Mouse (Mus musculus): Measurements from ENCODE around the gene Tbc1d14. TPM values are rescaled to one million over a fixed set of nuclear protein-coding genes. Genes with fewer than 3 reads are reported as not detected.

The Tbc1d14 gene
- polyA plus RNA-seq, 1 experiment from 2014 or later, result 59.7 TPM

DNA sequence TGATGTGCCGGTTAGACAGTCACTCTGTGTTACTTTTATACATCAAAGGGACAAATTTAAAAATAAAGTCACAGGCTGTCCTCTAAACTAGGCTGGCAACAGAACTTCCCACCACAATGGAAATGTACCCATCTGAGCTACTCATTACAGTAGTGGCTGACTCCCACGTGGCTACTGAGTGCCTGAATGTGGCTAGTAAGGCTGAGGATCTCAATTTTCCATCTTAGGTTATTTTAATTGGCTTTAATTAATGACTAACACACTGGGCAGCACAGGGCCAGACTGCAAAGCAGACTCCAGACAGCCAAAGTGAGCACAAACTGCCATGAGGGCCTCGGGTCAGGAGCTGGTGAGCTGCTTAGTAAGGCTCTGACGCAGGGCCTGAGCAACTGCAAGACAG is 31.6 kb downstream of the Tbc1d14 start:
- Histone ChIP-seq H3K27me3 (no peaks in the 10 kb centered on the region), H3K4me3 (replicated peaks) (no peak overlapping the region), H3K27ac (no peak overlapping the region), H3K4me1 (replicated peaks) (peaks cover 10% of the 10 kb centered on the region; the same call in 1 of the 2 replicates), H3K9me3 (no peaks in the 10 kb centered on the region), H3K36me3 (no peaks in the 10 kb centered on the region), H3K4me2 (replicated peaks) (no peak overlapping the region), H3K9ac (replicated peaks) (no peak overlapping the region)
- no peak for ATAC-seq
- 91% methylated on average over 4 of the region's 4 CpGs for WGBS

DNA sequence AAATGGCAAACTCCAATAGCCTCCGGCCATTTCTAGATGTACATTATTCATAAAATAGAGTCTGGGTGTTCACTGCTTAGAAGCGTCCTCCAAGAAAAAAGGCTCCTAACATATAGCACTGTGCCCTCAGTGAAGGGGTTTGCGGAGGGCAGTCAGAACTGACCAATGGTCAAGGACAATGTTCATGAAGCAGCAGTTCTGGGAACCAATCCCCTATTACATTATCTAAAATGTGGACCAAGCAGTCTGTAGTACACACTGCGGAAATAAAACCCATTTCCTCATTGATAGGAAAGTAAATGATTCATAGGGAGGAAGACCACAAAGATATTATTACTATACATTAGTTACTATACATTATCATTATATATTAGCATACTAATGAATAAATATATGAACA is 32.6 kb downstream of the Tbc1d14 start:
- Histone ChIP-seq H3K27me3 (no peaks in the 10 kb centered on the region), H3K9me3 (no peaks in the 10 kb centered on the region), H3K4me3 (replicated peaks) (no peak overlapping the region), H3K4me1 (replicated peaks) (peaks cover 10% of the 10 kb centered on the region; the same call in 1 of the 2 replicates), H3K4me2 (replicated peaks) (no peak overlapping the region), H3K36me3 (no peaks in the 10 kb centered on the region), H3K9ac (replicated peaks) (no peak overlapping the region), H3K27ac (no peak overlapping the region)
- 93% methylated on average over 4 of the region's 4 CpGs for WGBS
- ATAC-seq, result no peak

DNA sequence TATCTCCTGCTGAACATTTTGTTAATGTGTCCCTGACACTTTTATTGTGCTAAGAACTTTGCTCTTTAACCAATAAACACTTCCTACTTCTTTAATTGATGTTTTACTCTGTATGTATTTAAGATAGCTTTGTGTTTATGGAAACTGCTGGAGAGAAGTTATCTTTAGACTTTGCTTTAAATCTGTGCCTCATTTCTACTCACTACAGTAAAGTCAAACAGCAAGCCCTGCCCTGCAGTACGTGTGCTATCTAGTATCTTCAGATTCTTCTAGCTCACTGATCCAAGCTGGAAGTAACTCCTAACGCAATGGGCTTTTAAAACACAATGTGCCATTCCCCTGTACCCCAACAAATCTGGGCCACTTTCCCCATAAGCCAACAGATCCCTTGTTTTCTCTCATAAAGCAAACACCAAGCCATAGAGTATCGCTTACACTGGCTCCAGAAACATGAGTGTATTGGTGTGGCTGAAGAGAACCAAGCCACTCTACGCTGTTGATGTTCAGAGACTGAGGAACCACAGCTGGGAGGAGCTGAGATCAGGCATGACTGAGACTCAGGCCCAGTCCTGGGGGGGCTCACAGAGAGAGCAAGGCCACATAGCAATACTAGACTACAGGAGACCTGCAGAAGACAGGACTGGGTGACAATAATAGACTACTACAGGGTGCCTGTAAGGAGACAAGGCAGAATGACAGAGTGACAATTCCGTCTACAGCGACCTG is 33.4 kb downstream of the Tbc1d14 start:
- no peak for ATAC-seq
- no peak overlapping the region for H3K27ac ChIP-seq
- no peak overlapping the region for H3K4me3 ChIP-seq (replicated peaks)
- no peaks in the 10 kb centered on the region for H3K27me3 ChIP-seq
- H3K4me1 ChIP-seq (replicated peaks), result peaks cover 10% of the 10 kb centered on the region; the same call in 1 of the 2 replicates
- no peak overlapping the region for H3K9ac ChIP-seq (replicated peaks)
- no peaks in the 10 kb centered on the region for H3K9me3 ChIP-seq
- H3K4me2 ChIP-seq (replicated peaks), result no peak overlapping the region
- H3K36me3 ChIP-seq, result no peaks in the 10 kb centered on the region
- 89% methylated on average over 6 of the region's 6 CpGs for WGBS

DNA sequence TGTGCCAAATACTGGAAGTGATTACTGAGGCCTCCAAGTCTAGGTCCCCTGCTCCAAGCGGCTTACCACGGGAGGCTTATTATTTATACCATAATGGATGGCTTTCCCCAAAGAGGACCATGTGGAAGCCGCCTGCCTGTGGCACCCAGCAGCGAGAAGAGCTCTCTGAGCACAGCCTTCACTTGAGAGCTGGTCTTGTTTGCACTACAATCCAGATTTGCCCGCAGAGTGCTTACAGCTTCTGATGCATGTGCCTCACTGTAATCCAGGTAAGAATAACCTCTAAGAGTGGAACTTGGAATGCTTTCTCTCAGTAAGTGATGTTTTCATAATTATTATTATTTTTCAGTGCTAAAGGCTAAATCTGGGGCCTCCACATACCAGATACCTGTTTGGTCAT is 34.0 kb downstream of the Tbc1d14 start:
- H3K4me3 ChIP-seq (replicated peaks), result no peak overlapping the region
- H3K9me3 ChIP-seq, result no peaks in the 10 kb centered on the region
- H3K27ac ChIP-seq, result no peak overlapping the region
- peaks cover 10% of the 10 kb centered on the region; the same call in 1 of the 2 replicates for H3K4me1 ChIP-seq (replicated peaks)
- ATAC-seq, result no peak
- no peak overlapping the region for H3K4me2 ChIP-seq (replicated peaks)
- H3K27me3 ChIP-seq, result no peaks in the 10 kb centered on the region
- H3K9ac ChIP-seq (replicated peaks), result no peak overlapping the region
- no peaks in the 10 kb centered on the region for H3K36me3 ChIP-seq
- 78% methylated on average over 5 of the region's 5 CpGs for WGBS

DNA sequence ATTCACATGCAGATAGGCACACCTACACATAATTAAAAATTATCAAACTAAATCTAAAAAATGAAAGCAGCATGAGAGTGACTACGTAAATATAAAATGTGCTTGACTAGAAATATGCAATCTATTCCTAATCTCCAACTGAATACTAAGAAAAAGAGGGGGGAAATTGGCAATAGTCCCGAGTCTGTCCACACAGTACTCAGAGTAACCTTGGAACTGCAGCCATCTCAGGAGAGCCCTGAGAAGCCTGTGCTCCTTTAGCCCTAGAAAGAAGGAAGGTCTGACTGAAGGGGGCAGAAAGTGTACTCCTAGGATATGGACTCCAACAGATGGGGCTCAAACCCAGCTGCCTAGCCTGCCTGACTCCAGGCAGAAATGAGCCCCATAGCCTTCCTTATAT is 34.5 kb downstream of the Tbc1d14 start:
- H3K27ac ChIP-seq, result no peak overlapping the region
- H3K27me3 ChIP-seq, result no peaks in the 10 kb centered on the region
- H3K4me1 ChIP-seq (replicated peaks), result peaks cover 10% of the 10 kb centered on the region; the same call in 1 of the 2 replicates
- no peak overlapping the region for H3K9ac ChIP-seq (replicated peaks)
- WGBS, result 91% methylated on average over 2 of the region's 2 CpGs
- H3K4me2 ChIP-seq (replicated peaks), result no peak overlapping the region
- no peaks in the 10 kb centered on the region for H3K9me3 ChIP-seq
- ATAC-seq, result no peak
- H3K4me3 ChIP-seq (replicated peaks), result no peak overlapping the region
- no peaks in the 10 kb centered on the region for H3K36me3 ChIP-seq

DNA sequence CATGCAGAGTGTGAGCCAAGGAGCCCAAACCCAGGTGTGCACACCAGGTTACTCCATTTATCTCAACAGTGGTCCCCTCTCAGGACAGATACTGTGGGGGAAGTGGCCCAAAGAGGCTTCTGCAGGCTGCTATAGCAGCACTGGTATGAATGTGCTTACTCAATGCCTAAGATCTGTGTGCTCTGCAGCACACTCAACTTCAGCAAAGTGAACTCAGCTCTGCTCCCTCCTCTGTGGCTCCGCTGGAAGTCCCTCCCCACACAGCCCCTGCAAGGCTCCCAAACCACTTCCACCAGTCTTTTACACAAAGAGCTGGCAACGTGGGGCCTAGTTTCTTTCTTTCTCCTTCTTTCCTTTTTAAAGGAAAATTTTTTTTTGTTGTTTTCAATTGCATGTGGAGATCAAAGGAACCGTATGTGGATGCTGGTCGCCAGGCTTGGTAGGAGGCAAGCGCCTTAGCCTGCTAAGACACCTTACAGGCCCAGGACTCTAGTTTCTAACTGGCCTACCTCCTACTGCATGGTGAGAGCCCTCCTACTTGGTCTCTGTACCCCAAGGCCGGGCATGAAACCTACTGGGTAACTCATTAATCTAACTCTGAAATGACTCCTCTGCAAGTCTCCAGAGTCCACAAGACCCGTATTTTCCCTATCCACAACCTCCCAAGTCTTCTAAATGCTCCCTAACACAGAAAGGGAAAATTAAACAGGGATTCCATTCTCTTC is 35.3 kb downstream of the Tbc1d14 start:
- ATAC-seq, result no peak
- no peak overlapping the region for H3K4me2 ChIP-seq (replicated peaks)
- peaks cover 10% of the 10 kb centered on the region; the same call in 1 of the 2 replicates for H3K4me1 ChIP-seq (replicated peaks)
- 45% methylated on average over 7 of the region's 7 CpGs for WGBS
- no peaks in the 10 kb centered on the region for H3K27me3 ChIP-seq
- no peak overlapping the region for H3K9ac ChIP-seq (replicated peaks)
- no peaks in the 10 kb centered on the region for H3K9me3 ChIP-seq
- no peak overlapping the region for H3K27ac ChIP-seq
- H3K4me3 ChIP-seq (replicated peaks), result no peak overlapping the region
- no peaks in the 10 kb centered on the region for H3K36me3 ChIP-seq

DNA sequence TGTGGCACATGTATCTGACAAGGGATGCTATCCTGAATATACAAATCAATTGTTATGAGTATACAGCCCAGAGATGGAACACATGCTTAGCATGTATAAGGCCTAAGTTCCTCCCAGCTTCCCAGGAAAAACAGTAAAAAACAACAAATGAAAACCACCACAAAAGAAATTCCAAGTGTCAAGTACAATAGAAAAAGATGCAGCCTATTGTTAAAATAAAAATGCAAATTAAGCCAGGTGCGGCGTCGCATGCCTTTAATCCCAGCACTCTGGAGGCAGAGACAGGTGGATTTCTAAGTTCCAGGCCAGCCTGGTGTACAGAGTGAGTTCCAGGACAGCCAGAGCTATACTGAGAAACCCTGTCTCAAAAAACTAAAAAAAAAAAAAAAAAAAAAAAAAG is 36.2 kb downstream of the Tbc1d14 start:
- WGBS, result 64% methylated on average over 3 of the region's 3 CpGs
- H3K4me2 ChIP-seq (replicated peaks), result no peak overlapping the region
- ATAC-seq, result no peak
- peaks cover 10% of the 10 kb centered on the region; the same call in 1 of the 2 replicates for H3K4me1 ChIP-seq (replicated peaks)
- H3K9ac ChIP-seq (replicated peaks), result no peak overlapping the region
- H3K36me3 ChIP-seq, result no peaks in the 10 kb centered on the region
- H3K4me3 ChIP-seq (replicated peaks), result no peak overlapping the region
- no peaks in the 10 kb centered on the region for H3K9me3 ChIP-seq
- H3K27me3 ChIP-seq, result no peaks in the 10 kb centered on the region
- no peak overlapping the region for H3K27ac ChIP-seq

DNA sequence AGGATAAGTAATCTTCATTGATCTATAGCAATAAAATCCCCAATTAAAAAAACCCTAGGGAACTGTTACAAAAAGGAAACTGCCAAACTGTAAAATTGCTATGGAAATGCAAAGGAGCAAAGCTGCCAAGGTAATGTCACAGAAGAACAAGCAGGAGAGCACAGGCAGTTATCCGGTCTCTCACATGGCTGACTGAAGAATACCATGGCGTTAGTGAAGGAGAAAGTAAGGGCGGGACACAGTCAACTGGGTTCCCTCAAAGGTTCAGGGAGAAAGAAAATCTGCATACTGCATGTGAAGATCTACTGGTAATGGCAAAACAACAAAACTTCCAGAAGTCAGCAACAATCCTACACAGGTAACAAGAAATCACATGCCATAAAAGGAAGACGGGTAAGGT is 36.8 kb downstream of the Tbc1d14 start:
- ATAC-seq, result no peak
- no peaks in the 10 kb centered on the region for H3K9me3 ChIP-seq
- no peaks in the 10 kb centered on the region for H3K27me3 ChIP-seq

DNA sequence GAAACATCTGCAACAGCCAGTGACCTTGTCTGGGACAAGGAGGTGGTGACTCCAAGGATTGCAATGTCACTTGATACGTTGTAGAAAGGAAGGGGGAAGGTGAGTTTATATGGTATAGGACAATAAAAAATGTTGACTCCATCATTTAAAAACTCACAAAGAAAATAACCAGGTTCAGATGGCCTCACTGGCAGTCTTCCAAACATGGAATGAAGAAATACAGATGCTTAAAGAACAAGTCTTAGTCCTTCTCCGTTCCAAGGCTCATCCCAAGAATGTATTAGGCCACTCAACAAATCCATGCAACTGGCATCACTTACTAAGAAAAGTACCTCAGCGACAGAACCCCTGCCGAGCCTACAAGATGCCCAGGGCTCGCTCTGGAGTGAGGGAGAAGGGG is 38.6 kb downstream of the Tbc1d14 start:
- H3K27ac ChIP-seq, result no peak overlapping the region
- peaks cover 10% of the 10 kb centered on the region; the same call in 1 of the 2 replicates for H3K4me1 ChIP-seq (replicated peaks)
- no peak overlapping the region for H3K4me3 ChIP-seq (replicated peaks)
- no peaks in the 10 kb centered on the region for H3K9me3 ChIP-seq
- no peaks in the 10 kb centered on the region for H3K36me3 ChIP-seq
- no peak for ATAC-seq
- H3K9ac ChIP-seq (replicated peaks), result no peak overlapping the region
- H3K4me2 ChIP-seq (replicated peaks), result no peak overlapping the region
- H3K27me3 ChIP-seq, result no peaks in the 10 kb centered on the region
- WGBS, result 79% methylated on average over 5 of the region's 5 CpGs

More for the DNA sequence above, 36.8 kb downstream of the Tbc1d14 start:
- H3K27ac ChIP-seq, result no peak overlapping the region
- 64% methylated on average over 4 of the region's 4 CpGs for WGBS
- no peaks in the 10 kb centered on the region for H3K36me3 ChIP-seq
- peaks cover 10% of the 10 kb centered on the region; the same call in 1 of the 2 replicates for H3K4me1 ChIP-seq (replicated peaks)
- no peak overlapping the region for H3K9ac ChIP-seq (replicated peaks)
- H3K4me3 ChIP-seq (replicated peaks), result no peak overlapping the region
- H3K4me2 ChIP-seq (replicated peaks), result no peak overlapping the region

DNA sequence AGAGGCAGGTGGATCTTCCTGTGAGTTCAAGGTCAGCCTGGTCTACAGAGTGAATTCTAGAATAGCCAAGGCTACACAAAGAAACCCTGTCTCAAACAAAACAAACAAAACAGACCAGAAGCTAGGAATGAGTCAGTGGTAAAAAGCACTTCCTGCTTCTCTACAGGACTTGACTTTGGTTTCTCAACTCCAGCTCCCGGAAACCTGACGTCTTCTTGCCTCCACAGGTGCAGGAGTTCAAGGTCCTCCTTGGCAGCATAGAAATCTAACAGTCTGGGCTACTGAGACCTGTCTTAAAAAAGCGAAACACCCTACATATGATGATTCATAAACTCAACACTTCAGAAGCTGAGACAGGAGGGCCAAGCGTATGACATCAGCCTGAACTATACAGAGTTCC is 39.2 kb downstream of the Tbc1d14 start:
- H3K4me1 ChIP-seq (replicated peaks), result peaks cover 14% of the 10 kb centered on the region; the same call in 1 of the 2 replicates

DNA sequence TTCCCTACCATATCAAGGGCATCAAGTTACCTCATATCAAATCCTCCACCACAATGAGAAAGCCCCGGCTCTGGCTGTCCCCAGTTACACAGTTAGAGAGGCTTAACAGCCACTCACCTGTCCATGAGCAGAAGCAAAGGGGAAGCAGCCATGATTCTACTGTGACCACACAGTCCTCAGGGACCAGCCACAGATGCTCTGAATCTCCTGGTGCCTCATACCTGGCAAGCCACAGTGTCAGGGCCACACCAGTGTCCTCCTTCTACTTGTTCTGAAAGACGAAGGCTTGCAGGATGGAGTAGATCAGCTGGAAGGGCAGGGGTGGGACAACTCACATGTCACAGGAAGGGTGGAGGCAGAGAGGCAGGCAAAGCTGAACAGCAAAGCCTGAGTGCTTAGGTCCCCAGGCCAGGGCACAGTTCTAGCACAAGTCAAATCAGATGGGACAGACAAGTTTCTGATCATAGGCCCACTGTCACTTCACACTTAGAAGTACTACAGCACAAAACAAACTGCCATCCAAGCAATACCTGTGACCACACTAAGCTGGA is 39.9 kb downstream of the Tbc1d14 start:
- Histone ChIP-seq H3K36me3 (no peaks in the 10 kb centered on the region), H3K9ac (replicated peaks) (no peak overlapping the region), H3K27ac (no peak overlapping the region), H3K4me1 (replicated peaks) (peaks cover 14% of the 10 kb centered on the region; the same call in 1 of the 2 replicates), H3K27me3 (no peaks in the 10 kb centered on the region), H3K4me2 (replicated peaks) (no peak overlapping the region), H3K9me3 (no peaks in the 10 kb centered on the region), H3K4me3 (replicated peaks) (no peak overlapping the region)
- ATAC-seq, result no peak
- 85% methylated on average over 2 of the region's 2 CpGs for WGBS

More for the DNA sequence above, 39.2 kb downstream of the Tbc1d14 start:
- Histone ChIP-seq H3K36me3 (no peaks in the 10 kb centered on the region), H3K9ac (replicated peaks) (no peak overlapping the region), H3K27me3 (no peaks in the 10 kb centered on the region), H3K9me3 (no peaks in the 10 kb centered on the region), H3K4me2 (replicated peaks) (no peak overlapping the region), H3K4me3 (replicated peaks) (no peak overlapping the region), H3K27ac (no peak overlapping the region)
- 91% methylated on average over 4 of the region's 4 CpGs for WGBS
- ATAC-seq, result no peak

DNA sequence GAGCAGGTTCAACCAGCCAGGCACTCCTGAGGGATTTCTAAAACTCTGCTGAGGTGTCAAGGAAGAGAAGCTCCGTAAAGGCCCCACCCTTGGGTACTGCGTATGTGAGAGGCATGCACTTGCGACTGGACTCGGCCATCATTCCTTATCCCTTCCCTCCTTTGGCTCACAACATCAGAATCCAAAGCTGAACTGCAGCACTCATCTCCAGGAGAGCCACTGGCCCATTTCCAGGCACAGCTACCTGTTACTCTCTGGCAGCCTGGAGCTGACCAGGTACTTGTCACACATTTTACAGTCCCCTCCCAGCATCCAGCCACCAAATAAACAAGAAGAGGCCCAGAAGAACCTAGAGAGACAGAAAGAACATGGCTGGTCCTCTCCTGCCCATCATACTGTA is 40.7 kb downstream of the Tbc1d14 start:
- no peak overlapping the region for H3K27ac ChIP-seq
- peaks cover 7% of the 10 kb centered on the region; the same call in 1 of the 2 replicates for H3K4me1 ChIP-seq (replicated peaks)
- no peak for ATAC-seq
- H3K36me3 ChIP-seq, result no peaks in the 10 kb centered on the region
- no peaks in the 10 kb centered on the region for H3K27me3 ChIP-seq
- H3K9me3 ChIP-seq, result no peaks in the 10 kb centered on the region
- H3K4me2 ChIP-seq (replicated peaks), result no peak overlapping the region
- 97% methylated on average over 4 of the region's 4 CpGs for WGBS
- H3K4me3 ChIP-seq (replicated peaks), result no peak overlapping the region
- no peak overlapping the region for H3K9ac ChIP-seq (replicated peaks)
